Mouse (Mus musculus): ENCODE data around the gene Bcs1l. TPM values are rescaled to one million over a fixed set of nuclear protein-coding genes. Genes with fewer than 3 reads are reported as not detected.

Gene Bcs1l
- total RNA-seq, 2 experiments from 2014 or later = 25.2 to 26.4 TPM

Small RNA genes lying within 50 kb of the gene (microRNA-seq; reads per million reads assigned to microRNA genes)
- gene Gm25035 = 0 reads per million in 2 experiments

Other genes starting within 250 kb of the Bcs1l start
- 1 to 10 TPM; 1.0 to 1.1 TPM for gene Catip, start 226.2 kb upstream of the Bcs1l start, total RNA-seq (2021)
- 1 to 10 TPM; 1.7 to 4.2 TPM for gene Slc11a1, start 213.1 kb upstream of the Bcs1l start, total RNA-seq (2021)
- 10 to 100 TPM; 32.2 to 34.1 TPM for gene Ctdsp1, start 196.8 kb upstream of the Bcs1l start, total RNA-seq (2021)
- 1 to 10 TPM in 1 of 2 experiments, under 1 TPM in 1; 0.52 to 1.1 TPM for gene Vil1, start 178.9 kb upstream of the Bcs1l start, total RNA-seq (2021)
- 10 to 100 TPM; 26.9 to 27.4 TPM for gene Cnot9, start 82.2 kb upstream of the Bcs1l start, total RNA-seq (2021)
- 10 to 100 TPM; 17.2 to 17.5 TPM for gene Plcd4, start 45.4 kb upstream of the Bcs1l start, total RNA-seq (2021)
- gene Usp37, start 44.0 kb upstream of the Bcs1l start, total RNA-seq (2021) = 10 to 100 TPM; 22.3 to 23.4 TPM
- 10 to 100 TPM; 23.2 to 28.8 TPM for gene Zfp142, start within 50 bp of the Bcs1l start, total RNA-seq (2021)
- 10 to 100 TPM; 52.4 to 58.8 TPM for gene Rnf25, start 13.1 kb downstream of the Bcs1l start, total RNA-seq (2021)
- 1 to 10 TPM; 3.5 to 7.4 TPM for gene Stk36, start 13.2 kb downstream of the Bcs1l start, total RNA-seq (2021)
- gene Ttll4, start 73.5 kb downstream of the Bcs1l start, total RNA-seq (2021) = 10 to 100 TPM; 20.3 to 26.7 TPM
- gene Cyp27a1, start 125.3 kb downstream of the Bcs1l start, total RNA-seq (2021) = 1 to 10 TPM; 2.5 to 2.9 TPM
- gene Prkag3, start 160.9 kb downstream of the Bcs1l start, total RNA-seq (2021) = not detected
- gene Wnt6, start 183.6 kb downstream of the Bcs1l start, total RNA-seq (2021) = under 1 TPM in 1 of 2 experiments, not detected in 1; 0.37 TPM
- gene Wnt10a, start 203.2 kb downstream of the Bcs1l start, total RNA-seq (2021) = 1 to 10 TPM; 2.0 to 2.2 TPM

All from layer of hippocampus, postnatal 25 days (tissue).